Mouse (Mus musculus): ENCODE measurements at regions not wholly inside any gene's neighbourhood (a gene's known extent, or its start where the extent isn't known, plus 50 kb on each side); places are given as distances from the start of the nearest gene placed in this dataset.
A peak's percentile ranks its signal among the peaks of the same experiment; 100 is the strongest.

DNA sequence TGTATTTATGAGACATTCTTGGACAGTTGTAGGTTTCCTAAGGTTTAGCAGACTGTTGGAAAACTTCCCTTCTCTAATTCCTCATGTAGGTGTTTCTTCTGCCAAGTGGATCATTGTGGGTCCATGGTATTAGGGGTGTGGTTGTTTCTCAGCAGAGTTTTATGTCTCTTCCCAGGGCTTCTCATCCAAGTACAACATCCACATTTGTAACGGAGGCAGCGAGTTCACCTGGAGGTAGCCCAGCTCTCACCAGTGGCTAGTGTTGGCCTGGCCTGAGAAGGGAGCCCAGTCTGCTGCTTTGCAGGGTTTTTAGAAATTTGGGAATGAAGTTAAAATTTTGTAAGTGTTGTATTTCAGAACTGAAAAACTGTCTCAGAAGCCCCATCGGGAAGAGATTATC, 122.4 kb downstream of the Wnt5a start:
- Histone ChIP-seq H3K27ac (no peak overlapping the region), H3K4me3 (no peak overlapping the region)
- TF ChIP-seq CTCF (conservative IDR thresholded peaks at IDR 0.05), result no peak
- DNase-seq (ENCODE audit: low spot score in 2 of 2), result no peak

DNA sequence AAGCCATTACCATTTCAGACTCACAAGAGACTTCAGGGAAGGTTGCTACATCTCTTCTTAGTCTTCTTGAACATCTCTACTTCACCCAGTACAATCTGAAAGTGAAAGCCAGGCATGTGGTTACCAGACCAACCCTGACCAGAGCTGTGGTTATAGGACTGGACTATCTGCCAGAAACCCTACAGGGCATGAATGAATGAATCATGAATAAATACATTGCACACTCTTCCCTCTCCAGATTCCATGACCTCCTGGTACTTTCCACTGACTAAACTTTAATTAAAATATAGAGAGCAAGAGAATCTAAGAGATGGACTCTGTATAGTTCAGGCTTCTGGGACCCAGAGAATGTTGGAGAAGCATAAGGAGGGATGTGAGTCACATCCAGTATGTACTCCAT, 130.6 kb downstream of the Wnt5a start:
- Histone ChIP-seq H3K4me3 (no peak overlapping the region), H3K27ac (no peak overlapping the region)
- DNase-seq (ENCODE audit: low spot score in 2 of 2), result no peak
- TF ChIP-seq CTCF (conservative IDR thresholded peaks at IDR 0.05), result no peak

DNA sequence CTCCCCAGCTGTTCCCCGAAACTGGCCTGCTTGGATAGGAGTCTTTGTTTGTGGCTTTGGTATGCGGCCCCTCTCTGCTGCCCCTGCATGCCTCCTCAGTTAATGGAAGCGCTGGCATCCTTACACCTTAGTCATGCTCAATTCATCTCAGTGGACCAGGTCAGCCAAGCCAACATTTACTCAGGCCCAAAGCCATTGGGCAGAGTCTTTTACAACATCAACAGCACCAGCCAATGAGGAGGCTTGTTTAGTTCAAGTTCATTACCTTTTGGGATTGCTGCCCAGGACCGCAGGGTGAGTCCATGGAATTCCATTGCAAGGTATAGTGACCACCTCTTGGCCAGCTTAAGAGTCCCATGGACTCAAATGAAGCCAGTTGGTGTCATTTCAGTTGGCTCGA, 134.5 kb downstream of the Wnt5a start:
- no peak for DNase-seq (ENCODE audit: low spot score in 2 of 2)
- Histone ChIP-seq H3K4me3 (no peak overlapping the region), H3K27ac (no peak overlapping the region)
- TF ChIP-seq CTCF (conservative IDR thresholded peaks at IDR 0.05), result no peak

- no peak for TF ChIP-seq CTCF (conservative IDR thresholded peaks at IDR 0.05)
- H3K27ac ChIP-seq, result no peak overlapping the region
- H3K4me3 ChIP-seq, result no peak overlapping the region
- DNase-seq (ENCODE audit: low spot score in 2 of 2), result no peak
Measured at GRCm38 (mm10) chr14:28645807-28646206, 141.3 kb downstream of the Wnt5a start.

GRCm38 (mm10) chr14:28649411-28649810, 144.9 kb downstream of the Wnt5a start:
- TF ChIP-seq CTCF (conservative IDR thresholded peaks at IDR 0.05), result no peak
- Histone ChIP-seq H3K4me3 (no peak overlapping the region), H3K27ac (no peak overlapping the region)
- DNase-seq (ENCODE audit: low spot score in 2 of 2), result no peak

- no peak for TF ChIP-seq CTCF (conservative IDR thresholded peaks at IDR 0.05)
- Histone ChIP-seq H3K27ac (no peak overlapping the region), H3K4me3 (no peak overlapping the region)
- DNase-seq (ENCODE audit: low spot score in 2 of 2), result no peak
Measured at GRCm38 (mm10) chr14:28653059-28653930, 148.7 kb downstream of the Wnt5a start.

DNA sequence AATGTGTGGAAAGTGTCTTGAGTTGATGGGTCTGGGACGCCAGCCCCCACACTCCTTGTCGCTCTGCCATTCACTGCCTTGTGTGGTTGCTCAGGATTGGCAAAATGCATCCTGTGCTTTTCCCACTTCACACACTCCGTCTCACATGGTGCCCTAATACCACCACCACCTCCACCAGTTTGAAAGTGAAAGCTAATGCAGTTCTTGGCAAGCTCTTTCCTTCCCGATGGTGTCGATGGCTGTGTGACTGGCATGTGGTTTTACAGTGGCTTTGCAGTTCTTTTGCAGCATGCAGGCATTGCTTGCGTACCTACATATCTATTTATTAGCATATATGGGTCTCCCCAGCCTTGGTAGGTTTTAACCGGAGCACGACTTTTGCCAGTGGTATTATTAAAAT, 152.7 kb downstream of the Wnt5a start:
- H3K4me3 ChIP-seq, result no peak overlapping the region
- no peak overlapping the region for H3K27ac ChIP-seq
- no peak for DNase-seq (ENCODE audit: low spot score in 2 of 2)
- no peak for TF ChIP-seq CTCF (conservative IDR thresholded peaks at IDR 0.05)

- H3K4me3 ChIP-seq, result no peak overlapping the region
- DNase-seq (ENCODE audit: low spot score in 2 of 2), result no peak
- no peak for TF ChIP-seq CTCF (conservative IDR thresholded peaks at IDR 0.05)
- no peak overlapping the region for H3K27ac ChIP-seq
Measured at GRCm38 (mm10) chr14:28660872-28661588, 156.5 kb downstream of the Wnt5a start.

DNA sequence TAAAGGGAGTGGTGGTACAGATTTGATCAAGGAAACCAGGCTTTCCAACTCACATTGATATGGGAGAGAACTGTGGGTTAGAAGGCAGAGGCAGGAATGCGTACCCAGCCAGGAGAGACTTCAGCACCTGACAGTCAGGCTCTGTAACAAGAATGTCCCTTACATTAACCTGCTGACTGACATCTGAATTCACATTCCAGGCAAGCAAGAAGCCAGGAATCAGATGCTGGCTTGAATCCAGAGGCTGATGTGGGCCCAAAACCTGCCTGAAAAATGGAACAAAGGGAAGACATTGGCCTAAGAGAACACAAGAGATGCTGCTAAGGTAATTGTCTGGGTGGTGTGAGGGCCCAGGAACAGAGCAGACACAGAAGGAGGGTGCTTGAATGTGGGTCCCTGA, 158.8 kb downstream of the Wnt5a start:
- no peak overlapping the region for H3K27ac ChIP-seq
- no peak for TF ChIP-seq CTCF (conservative IDR thresholded peaks at IDR 0.05)
- DNase-seq (ENCODE audit: low spot score in 2 of 2), result no peak
- no peak overlapping the region for H3K4me3 ChIP-seq

GRCm38 (mm10) chr14:28664121-28664520, 159.6 kb downstream of the Wnt5a start:
- no peak overlapping the region for H3K4me3 ChIP-seq
- no peak overlapping the region for H3K27ac ChIP-seq
- TF ChIP-seq CTCF (conservative IDR thresholded peaks at IDR 0.05), result no peak
- no peak for DNase-seq (ENCODE audit: low spot score in 2 of 2)

- no peak overlapping the region for H3K27ac ChIP-seq
- no peak for TF ChIP-seq CTCF (conservative IDR thresholded peaks at IDR 0.05)
- peak; percentile 39 to 48 for DNase-seq (ENCODE audit: low spot score in 2 of 2)
Measured at GRCm38 (mm10) chr14:28675476-28675875, 170.9 kb downstream of the Wnt5a start.

GRCm38 (mm10) chr14:28699780-28700179, 195.2 kb downstream of the Wnt5a start:
- no peak for TF ChIP-seq CTCF (conservative IDR thresholded peaks at IDR 0.05)
- DNase-seq (ENCODE audit: low spot score in 2 of 2), result no peak
- H3K4me3 ChIP-seq, result no peak overlapping the region
- H3K27ac ChIP-seq, result no peak overlapping the region

More at GRCm38 (mm10) chr14:28675476-28675875, 170.9 kb downstream of the Wnt5a start:
- H3K4me3 ChIP-seq, result no peak overlapping the region

DNA sequence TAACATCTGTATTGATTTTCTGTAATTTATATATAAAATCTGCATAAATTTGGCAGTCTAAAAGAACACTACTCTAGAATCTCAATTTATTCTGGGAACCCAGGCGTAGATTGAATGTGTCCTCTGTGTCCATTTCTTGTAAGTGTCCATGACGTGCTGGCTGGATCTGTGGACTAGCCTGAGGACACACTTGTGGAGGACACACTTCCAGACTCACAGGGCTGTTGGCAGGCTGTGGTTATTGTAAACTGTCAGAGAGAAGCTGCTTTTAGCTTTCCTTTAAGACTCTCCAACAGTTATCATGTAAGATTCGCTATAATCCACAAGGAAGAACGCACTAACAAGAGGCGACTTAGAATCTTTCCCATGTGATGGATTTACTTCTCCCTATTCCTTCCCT, 200.2 kb downstream of the Wnt5a start:
- H3K4me3 ChIP-seq, result no peak overlapping the region
- DNase-seq (ENCODE audit: low spot score in 2 of 2), result no peak
- no peak overlapping the region for H3K27ac ChIP-seq
- no peak for TF ChIP-seq CTCF (conservative IDR thresholded peaks at IDR 0.05)

DNA sequence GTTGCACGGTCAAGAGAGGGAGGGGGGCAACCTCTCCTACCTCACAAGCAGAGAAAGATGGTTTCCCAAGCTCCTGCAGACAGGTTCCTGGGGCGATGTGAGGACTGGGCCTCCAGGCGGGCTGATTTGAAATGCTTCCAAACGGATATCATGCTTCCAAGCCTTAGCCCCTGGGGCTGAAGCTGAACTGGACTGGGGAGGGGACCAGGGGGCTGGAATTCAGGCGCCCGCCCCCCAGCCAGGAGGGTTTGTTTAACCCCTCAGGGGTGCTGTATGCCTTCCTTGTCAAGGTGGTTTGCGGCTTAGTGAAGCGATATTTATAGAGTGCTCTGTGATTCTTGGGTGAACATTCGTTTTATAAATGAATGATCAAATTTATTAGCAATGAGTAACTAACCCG, 210.0 kb downstream of the Wnt5a start:
- DNase-seq (ENCODE audit: low spot score in 2 of 2), result no peak

More for the DNA sequence above, 210.0 kb downstream of the Wnt5a start:
- Histone ChIP-seq H3K27ac (no peak overlapping the region), H3K4me3 (no peak overlapping the region)
- no peak for TF ChIP-seq CTCF (conservative IDR thresholded peaks at IDR 0.05)
